Mouse (Mus musculus): ENCODE measurements around the gene Tomm70a.
"Not testable (repeated sequence)": the region's sequence is repeated elsewhere in the genome, so short reads cannot be mapped to it uniquely, and the experiment has no call there.

- TF ChIP-seq POLR2A (IDR thresholded peaks at IDR 0.05; ENCODE audit: insufficient read length, low read depth); MYOG (IDR thresholded peaks at IDR 0.05; ENCODE audit: control insufficient read depth in 1 of 3, insufficient read depth in 1 of 3, insufficient read length in 2 of 3, low read depth in 2 of 3); USF1 (IDR thresholded peaks at IDR 0.05; ENCODE audit: low read depth); TCF12 (IDR thresholded peaks at IDR 0.05; ENCODE audit: insufficient read depth, poor library complexity, severe bottlenecking); CEBPB (IDR thresholded peaks at IDR 0.05; ENCODE audit: insufficient read depth, poor library complexity, severe bottlenecking); MAX (IDR thresholded peaks at IDR 0.05; ENCODE audit: low read depth); E2F4 (IDR thresholded peaks at IDR 0.05; ENCODE audit: insufficient read depth); MYOD1 (IDR thresholded peaks at IDR 0.05; ENCODE audit: control insufficient read depth in 1 of 3, insufficient read length in 2 of 3, low read depth in 2 of 3): not testable (repeated sequence)
Observed at GRCm38 (mm10) chr16:57174480-57174879, 53.0 kb downstream of the Tomm70a start.
